Mouse (Mus musculus) mammary gland, adult 2 months (tissue): ENCODE results near the gene Prl7c1. TPM values are rescaled to one million over a fixed set of nuclear protein-coding genes. Genes with fewer than 3 reads are reported as not detected.

Source experiments
- polyA plus RNA-seq: library from polyadenylated mRNA; depleted of rRNA; stranded (reverse); fragments of >200 nt; gene quantifications from 2 replicates; pipeline ENCODE4 v1.2.3, GENCODE M21; 2012; ENCODE audit warnings: low replicate concordance; rRNA removed

The Prl7c1 gene
- polyA plus RNA-seq: not detected in 2 replicates

GRCm38 (mm10) chr13:27780704-27781103 lies at the start of gene Prl7c1:
Prl7c1 (minus strand) TSS chr13:27780804.

GRCm38 (mm10) chr13:27801354-27801753 lies 20.8 kb upstream of the Prl7c1 start, which contains the start of gene Prl2a1:
Prl2a1 (plus strand) TSS chr13:27801654.

Other genes with a start within 250 kb of the Prl7c1 start
- gene Prl8a9, start 216.2 kb downstream of the Prl7c1 start, polyA plus RNA-seq: not detected in 2 replicates
- gene Prl8a1, start 198.6 kb downstream of the Prl7c1 start, polyA plus RNA-seq: not detected in 2 replicates
- not detected in 2 replicates for gene Prl7b1, start 170.2 kb downstream of the Prl7c1 start, polyA plus RNA-seq
- gene Prl7a1, start 138.3 kb downstream of the Prl7c1 start, polyA plus RNA-seq: not detected in 2 replicates
- not detected in 2 replicates for gene Prl7a2, start 112.8 kb downstream of the Prl7c1 start, polyA plus RNA-seq
- not detected in 2 replicates for gene Prl7d1, start 64.1 kb downstream of the Prl7c1 start, polyA plus RNA-seq
- gene Prl2a1, start 20.9 kb upstream of the Prl7c1 start, polyA plus RNA-seq: not detected in 2 replicates
- not detected in 2 replicates for gene Prl2c1, start 68.5 kb upstream of the Prl7c1 start, polyA plus RNA-seq
- not detected in 2 replicates for gene Prl4a1, start 235.4 kb upstream of the Prl7c1 start, polyA plus RNA-seq